Mouse (Mus musculus) embryo, embryonic 11.5 days (tissue): ENCODE results near the gene Slc11a2.
"Not testable (repeated sequence)": the region's sequence is repeated elsewhere in the genome, so short reads cannot be mapped to it uniquely, and the experiment has no call there.

Experiments
- DNase-seq: peaks from one replicate; pipeline ENCODE4 v3.0.0-alpha.2; 2012; ENCODE audit warnings: low read depth, low spot score

Slc11a2 gene

GRCm38 (mm10) chr15:100436112-100436511, 11.2 kb upstream of the Slc11a2 start:
- DNase-seq = no peak

- no peak for DNase-seq
These were observed 8.4 kb upstream of the Slc11a2 start for GRCm38 (mm10) chr15:100433234-100433633.

- no peak for DNase-seq
These were observed 5.2 kb upstream of the Slc11a2 start for GRCm38 (mm10) chr15:100429959-100430565.

- no peak for DNase-seq
These were observed 3.5 kb upstream of the Slc11a2 start for GRCm38 (mm10) chr15:100428296-100428905.

GRCm38 (mm10) chr15:100423916-100424315, 956 bp downstream of the Slc11a2 start:
- DNase-seq = no peak

- DNase-seq = peak; percentile 86
These were observed 1.7 kb downstream of the Slc11a2 start for GRCm38 (mm10) chr15:100422899-100423860.

- DNase-seq = no peak
These were observed 2.4 kb downstream of the Slc11a2 start for GRCm38 (mm10) chr15:100422476-100422875.

- not testable (repeated sequence) for DNase-seq
These were observed 3.1 kb downstream of the Slc11a2 start, which contains the start of gene Gm5475 for GRCm38 (mm10) chr15:100421758-100422197. TSS of gene Gm5475 (plus strand) at chr15:100422147.

GRCm38 (mm10) chr15:100421059-100421757, 3.7 kb downstream of the Slc11a2 start:
- no peak for DNase-seq

GRCm38 (mm10) chr15:100419901-100420745, 4.7 kb downstream of the Slc11a2 start:
- no peak for DNase-seq

GRCm38 (mm10) chr15:100419311-100419710, 5.6 kb downstream of the Slc11a2 start:
- no peak for DNase-seq

- DNase-seq = no peak
These were observed 6.9 kb downstream of the Slc11a2 start for GRCm38 (mm10) chr15:100417854-100418450.

- DNase-seq = no peak
These were observed 9.2 kb downstream of the Slc11a2 start for GRCm38 (mm10) chr15:100415684-100416083.

GRCm38 (mm10) chr15:100414942-100415341, 9.9 kb downstream of the Slc11a2 start:
- no peak for DNase-seq

GRCm38 (mm10) chr15:100414011-100414410, 10.9 kb downstream of the Slc11a2 start:
- no peak for DNase-seq

GRCm38 (mm10) chr15:100413306-100413705, 11.6 kb downstream of the Slc11a2 start:
- no peak for DNase-seq

- no peak for DNase-seq
These were observed 13.1 kb downstream of the Slc11a2 start for GRCm38 (mm10) chr15:100411731-100412130.

GRCm38 (mm10) chr15:100410918-100411672, 13.8 kb downstream of the Slc11a2 start:
- DNase-seq = no peak

- DNase-seq = no peak
These were observed 18.8 kb downstream of the Slc11a2 start for GRCm38 (mm10) chr15:100406088-100406487.
